Mouse (Mus musculus): Measurements from ENCODE around the gene Szt2. TPM values are rescaled to one million over a fixed set of nuclear protein-coding genes. Genes with fewer than 3 reads are reported as not detected.

Szt2 gene
- total RNA-seq, 2 experiments from 2014 or later: 36.1 to 36.6 TPM

DNA sequence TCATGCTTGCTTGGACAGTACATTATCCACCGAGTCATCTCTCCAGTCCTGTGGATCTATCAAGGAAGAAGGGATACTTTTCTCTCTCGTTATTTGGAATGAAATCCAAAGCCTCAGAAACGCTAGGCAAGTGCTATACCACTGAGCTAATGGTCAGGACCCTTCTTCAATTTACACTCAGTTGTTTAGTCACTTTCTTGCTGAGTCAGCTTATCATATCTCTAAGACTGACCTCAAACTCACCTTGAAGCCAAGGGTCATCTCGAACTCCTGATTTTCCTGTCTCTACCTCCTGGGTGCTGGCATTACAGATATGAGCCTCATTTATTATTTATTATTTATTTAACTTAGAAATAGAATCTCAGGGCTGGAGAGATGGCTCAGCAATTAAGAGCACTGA lies 92.4 kb downstream of the Szt2 start:
- intact Hi-C loops (cut with DNase I): no loop called here
- DNase-seq (ENCODE audit: extremely low spot score in 1 of 2, low spot score in 2 of 2): no peak

GRCm38 (mm10) chr4:118315286-118315685 lies 93.8 kb downstream of the Szt2 start:
- no peak for DNase-seq (ENCODE audit: extremely low spot score in 1 of 2, low spot score in 2 of 2)
- intact Hi-C loops (cut with DNase I): no loop called here

Other genes with a start within 250 kb of the Szt2 start
- gene Kdm4a, start 229.2 kb downstream of the Szt2 start, total RNA-seq (2021): 10 to 100 TPM; 56.8 to 58.9 TPM
- gene Ptprf, start 117.9 kb downstream of the Szt2 start, total RNA-seq (2021): 100 to 1,000 TPM; 176 to 196 TPM
- 10 to 100 TPM; 67.9 to 72.2 TPM for gene Med8, start 64 bp upstream of the Szt2 start, total RNA-seq (2021)
- gene Elovl1, start 18.8 kb upstream of the Szt2 start, total RNA-seq (2021): 10 to 100 TPM; 17.2 to 18.4 TPM
- gene Cdc20, start 28.1 kb upstream of the Szt2 start, total RNA-seq (2021): 1 to 10 TPM; 3.3 to 3.9 TPM
- under 1 TPM in 1 of 2 experiments, not detected in 1; 0.12 TPM for gene Mpl, start 48.2 kb upstream of the Szt2 start, total RNA-seq (2021)
- 10 to 100 TPM; 13.6 to 13.7 TPM for gene Tie1, start 80.8 kb upstream of the Szt2 start, total RNA-seq (2021)
- gene 2610528J11Rik, start 117.7 kb upstream of the Szt2 start, total RNA-seq (2021): not detected
- 1 to 10 TPM; 1.5 to 1.8 TPM for gene Tmem125, start 134.8 kb upstream of the Szt2 start, total RNA-seq (2021)
- 1 to 10 TPM in 1 of 2 experiments, under 1 TPM in 1; 0.90 to 1.1 TPM for gene Cfap57, start 211.5 kb upstream of the Szt2 start, total RNA-seq (2021)
- gene Ebna1bp2, start 211.5 kb upstream of the Szt2 start, total RNA-seq (2021): 10 to 100 TPM; 48.3 to 54.4 TPM
- not detected for gene Olfr62, start 249.7 kb upstream of the Szt2 start, total RNA-seq (2021)